Mouse (Mus musculus) stomach, postnatal 0 days (tissue): ENCODE data around the gene Sctr. TPM values are rescaled to one million over a fixed set of nuclear protein-coding genes. Genes with fewer than 3 reads are reported as not detected.

Experiments
- ATAC-seq: fragments of 200-750 bp; cut with Nextera tagmentation; 2 replicates; pipeline ENCODE4 v1.8.0; 2017; ENCODE audit not compliant: low FRiP score, low TSS enrichment
- DNase-seq: peaks from one replicate; pipeline ENCODE4 v3.0.0-alpha.2; 2016; ENCODE audit warnings: low spot score
- H3K27ac ChIP-seq: fragments of 300-500 bp; sonication (generic); replicated peaks from 2 replicates; pipeline ENCODE4 v1.5.1; 2014; ENCODE audit warnings: mild to moderate bottlenecking, control low read depth
- H3K27me3 ChIP-seq: fragments of 300-500 bp; sonication (generic); 2 replicates; pipeline ENCODE4 v1.6.1; 2014; ENCODE audit warnings: low read length; ENCODE audit not compliant: control insufficient read depth, insufficient read depth
- H3K36me3 ChIP-seq: fragments of 300-500 bp; sonication (generic); 2 replicates; pipeline ENCODE4 v1.6.1; 2014; ENCODE audit warnings: low read length, mixed read lengths; ENCODE audit not compliant: control insufficient read depth, insufficient read depth
- H3K4me1 ChIP-seq: fragments of 300-500 bp; sonication (generic); replicated peaks from 2 replicates; pipeline ENCODE4 v1.6.1; 2014; ENCODE audit warnings: antibody characterized with exemption; ENCODE audit not compliant: control insufficient read depth, insufficient read depth
- H3K4me2 ChIP-seq: fragments of 300-500 bp; sonication (generic); replicated peaks from 2 replicates; pipeline ENCODE4 v1.6.1; 2014; ENCODE audit warnings: low read depth, mild to moderate bottlenecking, control low read depth, moderate library complexity
- H3K4me3 ChIP-seq: fragments of 300-500 bp; sonication (generic); 2 replicates; pipeline ENCODE4 v1.5.1; 2014; ENCODE audit warnings: low read depth, low read length, control low read depth
- H3K9ac ChIP-seq: fragments of 300-500 bp; sonication (generic); 2 replicates; pipeline ENCODE4 v1.6.1; 2014; ENCODE audit warnings: mild to moderate bottlenecking, low read length, control low read depth, mixed read lengths
- H3K9me3 ChIP-seq: fragments of 300-500 bp; sonication (generic); 2 replicates; pipeline ENCODE4 v1.6.1; 2016; ENCODE audit warnings: low read length; ENCODE audit not compliant: control insufficient read depth
- CTCF ChIP-seq: IDR thresholded peaks from 2 replicates; pipeline ENCODE4 v1.5.1; 2016; ENCODE audit warnings: antibody characterized with exemption, low read depth, mild to moderate bottlenecking, moderate library complexity
- EP300 ChIP-seq: optimal IDR thresholded peaks from 2 replicates; pipeline ENCODE3; 2016; ENCODE audit warnings: antibody characterized with exemption
- WGBS: fragments of 180-500 bp; shearing (Covaris S2); extraction: QIAGEN DNeasy Blood & Tissue Kit; methylation state at CpG from one replicate; pipeline ENCODE4 v1.1.7; 2014; 5-methylcytosine and 5-hydroxymethylcytosine counted together
- polyA plus RNA-seq: library from polyadenylated mRNA; unstranded; fragments of >200 nt; fragmentation: Nextera tagmentation; extraction: Ambion mirVana; gene quantifications from 2 replicates; pipeline ENCODE4 v1.2.1, GENCODE M21; 2015

Gene Sctr
- 3.0 and 4.6 TPM in 2 replicates for polyA plus RNA-seq

DNA sequence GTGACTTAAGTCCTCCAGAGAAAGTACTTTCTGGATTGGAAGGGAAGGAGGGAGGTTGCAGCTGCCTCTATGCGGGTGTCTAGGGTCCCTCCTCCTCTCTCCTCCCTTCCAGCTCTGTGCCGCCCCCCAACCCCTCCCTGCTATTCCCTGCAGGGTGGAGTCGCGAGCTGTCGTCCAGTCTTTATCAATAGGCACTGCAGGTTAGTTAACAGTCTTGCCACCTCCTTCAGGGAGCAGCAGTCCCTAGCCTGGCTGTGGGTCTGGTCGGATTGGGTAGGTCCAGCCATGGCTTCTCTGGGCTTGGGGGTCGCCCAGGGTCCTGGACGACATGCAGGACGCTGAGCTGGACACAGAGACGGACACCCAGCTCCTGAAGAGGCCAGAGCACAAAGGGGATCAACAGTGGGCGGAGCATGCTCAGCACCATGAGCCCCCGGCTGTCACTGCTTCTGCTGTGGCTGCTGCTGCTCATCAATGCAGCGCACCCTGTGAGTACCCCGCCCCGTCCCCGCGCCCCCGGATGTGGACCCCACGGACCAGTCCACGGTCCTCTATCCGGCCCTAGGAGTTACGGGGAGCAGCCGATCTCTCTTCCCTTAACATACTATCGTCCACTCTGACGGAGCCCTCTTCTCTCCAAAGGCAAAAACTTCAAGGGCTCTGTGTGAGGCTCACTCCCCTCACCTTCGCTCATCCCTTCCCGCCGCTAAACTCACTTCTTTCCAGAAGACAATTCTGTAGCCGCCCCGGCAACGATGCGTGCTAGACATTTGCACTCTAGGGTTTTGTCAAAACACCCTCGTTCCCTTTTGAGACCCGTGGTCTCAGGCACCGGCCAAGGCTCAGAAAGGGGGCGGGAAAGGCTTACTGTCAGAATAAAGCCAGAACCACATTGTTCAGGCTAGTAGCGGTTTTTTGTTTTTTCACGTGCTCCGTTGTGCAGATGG, at the start of gene Sctr:
Gene Sctr (plus strand): TSS at position 51 of the 947 bp plus-strand sequence.
- Histone ChIP-seq H3K36me3 (no peaks in the 10 kb centered on the region), H3K27me3 (no peaks in the 10 kb centered on the region), H3K9me3 (no peaks in the 10 kb centered on the region), H3K4me1 (no peaks in the 10 kb centered on the region), H3K4me2 (peak within 1 kb of the TSS; percentile 52), H3K27ac (no peak within 1 kb of the TSS), H3K4me3 (peak within 1 kb of the TSS; percentile 32), H3K9ac (peak within 1 kb of the TSS; percentile 39)
- peak; percentile 54; the same call in 1 of the 2 replicates for ATAC-seq
- peak; percentile 33 for DNase-seq
- TF ChIP-seq CTCF = no peak
- no peak for TF ChIP-seq EP300
- 4% methylated on average over 37 of the region's 39 CpGs for WGBS

DNA sequence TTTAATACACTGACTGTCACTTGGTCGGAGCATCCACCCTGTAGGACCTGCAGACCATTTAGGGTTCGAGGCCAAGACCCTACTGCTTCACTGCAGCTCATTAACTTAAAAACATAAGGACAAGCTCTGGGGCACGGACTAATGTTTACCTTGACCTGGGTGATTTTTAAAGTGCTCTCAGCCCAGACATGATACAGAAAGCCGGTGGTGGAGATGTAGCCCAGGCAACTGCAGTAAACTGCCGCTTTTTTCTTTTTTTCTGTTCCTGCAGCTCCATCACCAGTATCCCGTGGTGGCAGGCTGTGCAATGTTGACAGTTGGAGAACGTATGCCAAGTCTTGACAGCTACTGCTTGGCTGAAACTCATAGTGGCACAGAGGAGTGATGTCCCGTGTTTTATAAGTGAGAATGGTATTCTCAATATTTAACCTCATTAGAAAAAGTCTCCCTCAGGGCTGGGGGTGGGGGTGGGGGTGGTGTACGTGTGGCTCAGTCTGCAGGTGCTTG, 48.9 kb upstream of the Sctr start:
- Histone ChIP-seq H3K9ac (no peak overlapping the region), H3K36me3 (no peaks in the 10 kb centered on the region), H3K4me2 (no peak overlapping the region), H3K27me3 (no peaks in the 10 kb centered on the region), H3K27ac (no peak overlapping the region), H3K4me3 (no peak overlapping the region), H3K4me1 (no peaks in the 10 kb centered on the region), H3K9me3 (no peaks in the 10 kb centered on the region)
- DNase-seq = no peak
- no peak for ATAC-seq
- WGBS = 32% methylated on average over 9 of the region's 9 CpGs
- TF ChIP-seq CTCF = no peak
- no peak for TF ChIP-seq EP300

DNA sequence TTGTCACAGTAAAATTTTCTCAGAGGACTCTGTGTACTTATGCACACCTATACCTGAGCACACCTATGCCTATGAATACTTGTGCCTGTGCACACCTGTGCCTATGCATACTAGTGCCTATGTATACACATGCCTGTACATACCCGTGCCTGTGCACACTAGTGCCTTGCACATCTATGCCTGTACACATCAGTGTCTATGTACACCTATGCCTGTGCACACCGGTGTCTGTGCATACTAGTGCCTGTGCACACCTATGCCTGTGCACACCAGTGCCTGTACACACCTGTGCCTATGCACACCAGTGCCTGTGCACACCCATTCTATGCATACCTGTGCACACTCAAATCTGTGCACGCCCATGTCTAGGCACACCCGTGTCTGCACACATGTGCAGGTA, 47.2 kb upstream of the Sctr start:
- Histone ChIP-seq H3K36me3 (no peaks in the 10 kb centered on the region), H3K4me1 (no peaks in the 10 kb centered on the region), H3K9me3 (no peaks in the 10 kb centered on the region), H3K27ac (no peak overlapping the region), H3K4me2 (no peak overlapping the region), H3K27me3 (no peaks in the 10 kb centered on the region), H3K9ac (no peak overlapping the region), H3K4me3 (no peak overlapping the region)
- TF ChIP-seq EP300 = no peak
- WGBS = 95% methylated on average over 4 of the region's 4 CpGs
- no peak for DNase-seq
- ATAC-seq = peak; percentile 35

DNA sequence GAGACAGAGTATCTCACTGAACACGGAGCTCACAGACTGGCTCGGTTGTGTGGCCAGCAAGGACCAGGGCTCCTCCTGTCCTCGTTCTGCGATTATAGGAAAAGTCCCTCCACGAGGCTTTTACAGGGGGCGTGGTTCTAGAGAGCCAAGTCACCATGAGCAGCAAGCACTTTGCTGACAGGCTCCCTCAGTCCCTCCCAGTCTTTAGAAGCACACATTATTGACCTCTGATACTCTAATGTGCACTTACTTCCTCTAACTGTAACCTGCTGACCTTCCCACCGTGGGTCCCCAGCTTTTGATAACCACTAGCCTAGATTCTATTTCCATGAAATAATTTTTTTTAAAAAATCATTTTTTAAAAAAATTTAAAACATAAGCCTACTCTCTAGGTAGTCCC, 46.8 kb upstream of the Sctr start:
- peak; percentile 67 for ATAC-seq
- no peak for TF ChIP-seq CTCF
- TF ChIP-seq EP300 = no peak
- 43% methylated on average over 7 of the region's 7 CpGs for WGBS

DNA sequence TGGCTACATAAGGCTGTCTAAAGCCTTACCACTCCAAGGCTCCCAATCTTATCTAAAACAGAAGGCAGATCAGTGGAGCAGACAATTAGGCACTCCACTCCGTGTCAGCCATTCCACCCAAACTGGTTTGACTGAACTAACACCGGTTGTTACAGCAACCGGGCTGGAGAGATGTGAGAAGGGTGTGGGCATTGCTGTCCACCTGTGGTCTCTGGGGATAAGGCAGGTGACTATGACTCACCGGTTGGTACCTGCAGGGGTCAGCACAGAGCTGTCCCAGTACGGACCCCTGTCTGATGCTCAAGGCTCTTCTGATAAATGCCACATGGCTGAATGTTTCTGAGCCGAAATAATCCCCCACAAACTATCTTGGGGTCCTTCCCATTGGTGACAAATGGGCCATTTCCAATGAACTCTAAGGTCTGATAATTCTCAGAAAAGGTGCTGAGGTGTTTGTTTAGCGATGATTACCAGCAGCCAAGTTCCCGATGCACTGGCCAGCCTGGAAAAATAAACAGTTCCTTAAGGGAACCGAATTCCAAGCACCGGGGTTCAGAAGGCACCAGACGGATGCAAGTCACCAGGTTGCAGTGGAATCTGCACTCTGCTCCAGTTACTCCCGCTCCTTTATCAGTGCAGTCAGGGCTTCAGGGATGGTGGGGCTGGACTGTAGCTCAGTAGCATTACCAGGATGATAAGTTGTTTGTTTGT, 40.7 kb upstream of the Sctr start:
- H3K27ac ChIP-seq = no peak overlapping the region
- no peaks in the 10 kb centered on the region for H3K9me3 ChIP-seq
- TF ChIP-seq EP300 = no peak
- peak; percentile 52 for TF ChIP-seq CTCF
- H3K4me1 ChIP-seq = no peaks in the 10 kb centered on the region
- WGBS = 21% methylated on average over 12 of the region's 12 CpGs
- H3K27me3 ChIP-seq = no peaks in the 10 kb centered on the region
- DNase-seq (peak; percentile 68), ATAC-seq (peak; percentile 89)
- no peak overlapping the region for H3K9ac ChIP-seq
- H3K36me3 ChIP-seq = no peaks in the 10 kb centered on the region
- H3K4me3 ChIP-seq = no peak overlapping the region
- H3K4me2 ChIP-seq = no peak overlapping the region

More for the DNA sequence above, 46.8 kb upstream of the Sctr start:
- Histone ChIP-seq H3K27ac (no peak overlapping the region), H3K4me1 (no peaks in the 10 kb centered on the region), H3K9me3 (no peaks in the 10 kb centered on the region), H3K4me2 (no peak overlapping the region), H3K36me3 (no peaks in the 10 kb centered on the region), H3K9ac (no peak overlapping the region), H3K4me3 (no peak overlapping the region), H3K27me3 (no peaks in the 10 kb centered on the region)
- peak; percentile 30 for DNase-seq
